Mouse (Mus musculus) lung, embryonic 16.5 days (tissue): Measurements from ENCODE around the gene Rgs7bp. TPM values are rescaled to one million over a fixed set of nuclear protein-coding genes. Genes with fewer than 3 reads are reported as not detected.
"Not testable (repeated sequence)": the region's sequence is repeated elsewhere in the genome, so short reads cannot be mapped to it uniquely, and the experiment has no call there.

Experiments
- ATAC-seq: fragments of 200-750 bp; cut with Nextera tagmentation; 2 replicates; pipeline ENCODE4 v1.8.0; 2017; ENCODE audit warnings: low read depth, mild to moderate bottlenecking, moderate library complexity
- H3K27ac ChIP-seq: fragments of 300-500 bp; sonication (generic); 2 replicates; pipeline ENCODE4 v1.5.1; 2014; ENCODE audit warnings: mild to moderate bottlenecking, control low read depth, low read length
- H3K27me3 ChIP-seq: fragments of 300-500 bp; sonication (generic); 2 replicates; pipeline ENCODE4 v1.6.1; 2014; ENCODE audit warnings: low read depth, low read length, mixed read lengths; ENCODE audit not compliant: control insufficient read depth, insufficient read depth
- H3K36me3 ChIP-seq: fragments of 300-500 bp; sonication (generic); 2 replicates; pipeline ENCODE4 v1.6.1; 2014; ENCODE audit warnings: low read length; ENCODE audit not compliant: control insufficient read depth, insufficient read depth
- H3K4me1 ChIP-seq: fragments of 300-500 bp; sonication (generic); replicated peaks from 2 replicates; pipeline ENCODE4 v1.6.1; 2014; ENCODE audit warnings: low read length, mixed read lengths; ENCODE audit not compliant: control insufficient read depth, insufficient read depth
- H3K4me2 ChIP-seq: fragments of 300-500 bp; sonication (generic); 2 replicates; pipeline ENCODE4 v1.6.1; 2014; ENCODE audit warnings: low read depth, low read length, control low read depth
- H3K4me3 ChIP-seq: fragments of 300-500 bp; sonication (generic); 2 replicates; pipeline ENCODE4 v1.5.1; 2014; ENCODE audit warnings: mild to moderate bottlenecking, low read length, control low read depth
- H3K9ac ChIP-seq: fragments of 300-500 bp; sonication (generic); 2 replicates; pipeline ENCODE4 v1.6.1; 2014; ENCODE audit warnings: low read length, control low read depth
- H3K9me3 ChIP-seq: fragments of 300-500 bp; sonication (generic); 2 replicates; pipeline ENCODE4 v1.6.1; 2016; ENCODE audit warnings: low read length; ENCODE audit not compliant: control insufficient read depth
- WGBS: fragments of 180-500 bp; shearing (Covaris S2); extraction: QIAGEN DNeasy Blood & Tissue Kit; methylation state at CpG from one replicate; pipeline ENCODE4 v1.1.7; 2014; 5-methylcytosine and 5-hydroxymethylcytosine counted together
- polyA plus RNA-seq: library from polyadenylated mRNA; unstranded; fragments of >200 nt; fragmentation: Nextera tagmentation; extraction: Ambion mirVana; gene quantifications from 2 replicates; pipeline ENCODE4 v1.2.1, GENCODE M21; 2015

Rgs7bp gene
- polyA plus RNA-seq, 1 experiment from 2014 or later: 1.2 TPM

- no peak overlapping the region for H3K27ac ChIP-seq
- no peak for ATAC-seq
- no peaks in the 10 kb centered on the region for H3K4me1 ChIP-seq
- 63% methylated on average over 6 of the region's 6 CpGs for WGBS
- no peak overlapping the region for H3K9ac ChIP-seq
- no peaks in the 10 kb centered on the region for H3K9me3 ChIP-seq
- no peak overlapping the region for H3K4me2 ChIP-seq
- no peak overlapping the region for H3K4me3 ChIP-seq
- no peaks in the 10 kb centered on the region for H3K27me3 ChIP-seq
- no peaks in the 10 kb centered on the region for H3K36me3 ChIP-seq
Measured at GRCm38 (mm10) chr13:104931635-104932532, 122.8 kb downstream of the Rgs7bp start.

GRCm38 (mm10) chr13:104930814-104931213 is 123.9 kb downstream of the Rgs7bp start:
- Histone ChIP-seq H3K4me3 (no peak overlapping the region), H3K4me2 (no peak overlapping the region), H3K27me3 (no peaks in the 10 kb centered on the region), H3K9ac (no peak overlapping the region), H3K36me3 (no peaks in the 10 kb centered on the region), H3K9me3 (no peaks in the 10 kb centered on the region), H3K27ac (no peak overlapping the region), H3K4me1 (no peaks in the 10 kb centered on the region)
- no peak for ATAC-seq
- WGBS: 58% methylated on average over 3 of the region's 3 CpGs

GRCm38 (mm10) chr13:104918663-104919062 is 136.1 kb downstream of the Rgs7bp start:
- H3K4me1 ChIP-seq: no peaks in the 10 kb centered on the region
- no peak for ATAC-seq
- no peak overlapping the region for H3K4me3 ChIP-seq
- H3K27ac ChIP-seq: no peak overlapping the region
- no peak overlapping the region for H3K9ac ChIP-seq
- H3K27me3 ChIP-seq: no peaks in the 10 kb centered on the region
- H3K36me3 ChIP-seq: no peaks in the 10 kb centered on the region
- H3K9me3 ChIP-seq: no peaks in the 10 kb centered on the region
- WGBS: 75% methylated on average over 16 of the region's 16 CpGs
- no peak overlapping the region for H3K4me2 ChIP-seq

- H3K4me3 ChIP-seq, H3K9ac ChIP-seq, H3K4me1 ChIP-seq, H3K4me2 ChIP-seq, ATAC-seq, H3K9me3 ChIP-seq, H3K27ac ChIP-seq, H3K36me3 ChIP-seq, H3K27me3 ChIP-seq: not testable (repeated sequence)
- 83% methylated on average over 6 of the region's 6 CpGs for WGBS
Measured at GRCm38 (mm10) chr13:104916771-104917170, 138.0 kb downstream of the Rgs7bp start.

GRCm38 (mm10) chr13:104916106-104916505 is 138.6 kb downstream of the Rgs7bp start:
- Histone ChIP-seq H3K4me3 (no peak overlapping the region), H3K4me1 (no peaks in the 10 kb centered on the region), H3K36me3 (no peaks in the 10 kb centered on the region), H3K27ac (no peak overlapping the region), H3K27me3 (no peaks in the 10 kb centered on the region), H3K9me3 (no peaks in the 10 kb centered on the region), H3K9ac (no peak overlapping the region), H3K4me2 (no peak overlapping the region)
- no peak for ATAC-seq
- 87% methylated on average over 2 of the region's 2 CpGs for WGBS

- WGBS: 88% methylated on average over 17 of the region's 17 CpGs
- Histone ChIP-seq H3K4me2 (no peak overlapping the region), H3K27me3 (no peaks in the 10 kb centered on the region), H3K4me3 (no peak overlapping the region), H3K9me3 (no peaks in the 10 kb centered on the region), H3K9ac (no peak overlapping the region), H3K27ac (no peak overlapping the region), H3K36me3 (no peaks in the 10 kb centered on the region), H3K4me1 (no peaks in the 10 kb centered on the region)
- no peak for ATAC-seq
Measured at GRCm38 (mm10) chr13:104914288-104914895, 140.3 kb downstream of the Rgs7bp start.

- WGBS: 77% methylated on average over 5 of the region's 5 CpGs
Measured at GRCm38 (mm10) chr13:104911626-104912025, 143.1 kb downstream of the Rgs7bp start.

GRCm38 (mm10) chr13:104911006-104911405 is 143.7 kb downstream of the Rgs7bp start:
- 97% methylated on average over 1 of the region's 1 CpGs for WGBS
- not testable (repeated sequence) for H3K4me3 ChIP-seq, H3K4me2 ChIP-seq, H3K4me1 ChIP-seq, H3K9me3 ChIP-seq, H3K27ac ChIP-seq, ATAC-seq, H3K36me3 ChIP-seq, H3K9ac ChIP-seq, H3K27me3 ChIP-seq

More at GRCm38 (mm10) chr13:104911626-104912025, 143.1 kb downstream of the Rgs7bp start:
- not testable (repeated sequence) for H3K4me2 ChIP-seq, H3K9ac ChIP-seq, H3K27me3 ChIP-seq, H3K27ac ChIP-seq, H3K9me3 ChIP-seq, H3K36me3 ChIP-seq, H3K4me1 ChIP-seq, ATAC-seq, H3K4me3 ChIP-seq

- WGBS: 43% methylated on average over 7 of the region's 7 CpGs
- no peak overlapping the region for H3K4me3 ChIP-seq
- no peak for ATAC-seq
- H3K4me2 ChIP-seq: no peak overlapping the region
- H3K27me3 ChIP-seq: no peaks in the 10 kb centered on the region
- H3K9ac ChIP-seq: no peak overlapping the region
- H3K4me1 ChIP-seq: no peaks in the 10 kb centered on the region
- H3K27ac ChIP-seq: no peak overlapping the region
- no peaks in the 10 kb centered on the region for H3K36me3 ChIP-seq
- no peaks in the 10 kb centered on the region for H3K9me3 ChIP-seq
Measured at GRCm38 (mm10) chr13:104908691-104909090, 146.0 kb downstream of the Rgs7bp start.
